Mouse (Mus musculus): ENCODE data around the gene Fzd1.

The Fzd1 gene

GRCm38 (mm10) chr5:4753161-4753560 is 4.7 kb downstream of the Fzd1 start:
- DNase-seq (ENCODE audit: low spot score) = no peak

GRCm38 (mm10) chr5:4742722-4743121 is 15.1 kb downstream of the Fzd1 start:
- DNase-seq (ENCODE audit: low spot score) = no peak

- no peak for DNase-seq (ENCODE audit: low spot score)
Observed at GRCm38 (mm10) chr5:4737013-4737412, 20.8 kb downstream of the Fzd1 start.

GRCm38 (mm10) chr5:4735461-4735860 is 22.4 kb downstream of the Fzd1 start:
- DNase-seq (ENCODE audit: low spot score) = no peak

- DNase-seq (ENCODE audit: low spot score) = no peak
Observed at GRCm38 (mm10) chr5:4733239-4733638, 24.6 kb downstream of the Fzd1 start.

GRCm38 (mm10) chr5:4732241-4733229 is 25.3 kb downstream of the Fzd1 start:
- no peak for DNase-seq (ENCODE audit: low spot score)

- DNase-seq (ENCODE audit: low spot score) = no peak
Observed at GRCm38 (mm10) chr5:4731743-4732215, 26.1 kb downstream of the Fzd1 start.

GRCm38 (mm10) chr5:4731064-4731463 is 26.8 kb downstream of the Fzd1 start:
- no peak for DNase-seq (ENCODE audit: low spot score)

Data from layer of hippocampus, adult 9-10 months (tissue).